Mouse (Mus musculus) liver, adult (tissue): ENCODE data around the gene Degs2.

Experiments
- GATA4 ChIP-seq: IDR thresholded peaks from 2 replicates; pipeline ENCODE4 v1.6.1; 2014; ENCODE audit warnings: mild to moderate bottlenecking, low read length; ENCODE audit not compliant: insufficient replicate concordance

The Degs2 gene

GRCm38 (mm10) chr12:108635501-108635900, 66.6 kb downstream of the Degs2 start:
- TF ChIP-seq GATA4 = no peak

GRCm38 (mm10) chr12:108634031-108634430, 68.1 kb downstream of the Degs2 start:
- no peak for TF ChIP-seq GATA4

- TF ChIP-seq GATA4 = no peak
Observed at GRCm38 (mm10) chr12:108632501-108632900, 69.6 kb downstream of the Degs2 start.

GRCm38 (mm10) chr12:108630741-108631688, 71.1 kb downstream of the Degs2 start:
- no peak for TF ChIP-seq GATA4

- no peak for TF ChIP-seq GATA4
Observed at GRCm38 (mm10) chr12:108629556-108629955, 72.6 kb downstream of the Degs2 start.
